Mouse (Mus musculus): Measurements from ENCODE around the gene Apol11a. TPM values are rescaled to one million over a fixed set of nuclear protein-coding genes. Genes with fewer than 3 reads are reported as not detected.
"Not testable (repeated sequence)": the region's sequence is repeated elsewhere in the genome, so short reads cannot be mapped to it uniquely, and the experiment has no call there.

Apol11a gene
- not detected in 2 replicates for polyA plus RNA-seq (2012; rRNA removed)

GRCm38 (mm10) chr15:77507966-77508365 is at the start of gene Apol11a:
Apol11a (plus strand) TSS chr15:77508271.
- not testable (repeated sequence) for H3K36me3 ChIP-seq (ENCODE audit: control insufficient read depth, insufficient read depth, low read length); H3K27me3 ChIP-seq (replicated peaks; ENCODE audit: control insufficient read depth, insufficient read depth, low read length); H3K27ac ChIP-seq (ENCODE audit: insufficient read depth, low read depth, low read length); H3K4me1 ChIP-seq (ENCODE audit: control insufficient read depth, insufficient read depth, low read length); DNase-seq; H3K4me3 ChIP-seq (ENCODE audit: insufficient read depth, low read depth, low read length)

DNA sequence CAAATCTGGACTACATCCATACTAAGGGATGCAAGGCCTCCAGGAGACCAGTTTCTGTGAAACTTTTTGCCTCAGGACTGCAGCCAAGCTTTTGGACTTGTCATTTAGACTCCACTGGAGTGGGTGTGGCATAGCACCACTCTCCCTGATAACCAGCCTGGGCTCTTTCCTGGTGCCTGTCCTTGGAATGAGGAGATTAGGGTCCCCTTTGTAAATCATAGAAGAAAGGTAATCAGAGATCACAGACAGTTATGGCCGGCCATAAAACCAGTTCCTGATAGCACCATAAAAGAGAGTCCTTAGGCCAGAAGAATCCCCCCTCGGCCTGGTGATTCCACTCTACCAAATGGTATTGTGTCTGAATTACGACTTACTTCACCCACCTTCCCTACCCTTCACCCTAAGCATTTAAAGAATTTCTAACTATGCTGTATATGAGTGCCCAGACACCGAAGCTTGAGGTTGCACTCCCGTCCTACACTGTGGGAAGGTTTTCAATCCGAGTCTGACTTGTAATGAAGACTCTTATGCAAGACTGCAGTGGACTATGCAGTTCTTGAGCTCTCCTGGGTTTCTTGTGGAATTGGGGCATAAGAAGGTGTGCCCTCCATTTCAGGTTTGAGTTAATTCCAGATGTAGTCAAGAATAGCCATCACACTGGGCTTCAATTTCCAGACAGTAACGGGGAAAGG is 33.2 kb upstream of the Apol11a start:
- H3K27ac ChIP-seq (ENCODE audit: insufficient read depth, low read depth, low read length); H3K4me1 ChIP-seq (ENCODE audit: control insufficient read depth, insufficient read depth, low read length); H3K27me3 ChIP-seq (replicated peaks; ENCODE audit: control insufficient read depth, insufficient read depth, low read length); DNase-seq; H3K4me3 ChIP-seq (ENCODE audit: insufficient read depth, low read depth, low read length); H3K36me3 ChIP-seq (ENCODE audit: control insufficient read depth, insufficient read depth, low read length): not testable (repeated sequence)
- 42% methylated on average over 7 of the region's 7 CpGs for WGBS

DNA sequence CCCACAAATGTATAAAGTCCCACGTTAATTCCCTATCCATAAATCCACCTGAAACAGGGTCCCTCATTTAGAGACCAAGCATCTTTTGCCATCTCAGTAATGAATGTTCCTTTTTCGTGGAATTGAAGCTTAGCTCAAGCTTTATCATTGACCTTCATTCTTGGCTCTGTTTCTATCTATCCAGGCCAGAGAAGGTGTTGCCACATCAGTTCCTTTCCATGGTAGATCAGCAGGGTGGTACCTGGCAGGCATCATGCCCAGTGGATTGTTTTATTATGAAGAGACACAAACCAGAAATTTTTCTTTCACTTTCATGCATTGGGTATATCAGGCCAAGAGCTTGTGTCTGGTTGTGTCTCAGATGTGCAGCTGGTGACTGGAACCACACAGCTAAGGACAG is 31.4 kb upstream of the Apol11a start, which contains the start of gene Apol10a:
Gene Apol10a, plus strand, starts transcription at position 355 of the 400 bp plus-strand sequence.
- H3K4me3 ChIP-seq (ENCODE audit: insufficient read depth, low read depth, low read length); H3K27me3 ChIP-seq (replicated peaks; ENCODE audit: control insufficient read depth, insufficient read depth, low read length); H3K4me1 ChIP-seq (ENCODE audit: control insufficient read depth, insufficient read depth, low read length); H3K36me3 ChIP-seq (ENCODE audit: control insufficient read depth, insufficient read depth, low read length); H3K27ac ChIP-seq (ENCODE audit: insufficient read depth, low read depth, low read length); DNase-seq: not testable (repeated sequence)
- WGBS, result 80% methylated on average over 2 of the region's 2 CpGs

- peak; percentile 13 for DNase-seq
- Histone ChIP-seq H3K27me3 (replicated peaks; ENCODE audit: control insufficient read depth, insufficient read depth, low read length) (no peaks in the 10 kb centered on the region), H3K4me1 (ENCODE audit: control insufficient read depth, insufficient read depth, low read length) (no peaks in the 10 kb centered on the region), H3K4me3 (ENCODE audit: insufficient read depth, low read depth, low read length) (no peak overlapping the region), H3K36me3 (ENCODE audit: control insufficient read depth, insufficient read depth, low read length) (no peaks in the 10 kb centered on the region), H3K27ac (ENCODE audit: insufficient read depth, low read depth, low read length) (no peak overlapping the region)
- TF ChIP-seq CTCF (conservative IDR thresholded peaks at IDR 0.05; ENCODE audit: insufficient read depth, insufficient read length, low read depth, low read length) (no peak), POLR2A (IDR thresholded peaks at IDR 0.05; ENCODE audit: low read depth, low read length) (no peak)
- WGBS, result 61% methylated on average over 4 of the region's 4 CpGs
Measured at GRCm38 (mm10) chr15:77482140-77482794, 25.8 kb upstream of the Apol11a start.

DNA sequence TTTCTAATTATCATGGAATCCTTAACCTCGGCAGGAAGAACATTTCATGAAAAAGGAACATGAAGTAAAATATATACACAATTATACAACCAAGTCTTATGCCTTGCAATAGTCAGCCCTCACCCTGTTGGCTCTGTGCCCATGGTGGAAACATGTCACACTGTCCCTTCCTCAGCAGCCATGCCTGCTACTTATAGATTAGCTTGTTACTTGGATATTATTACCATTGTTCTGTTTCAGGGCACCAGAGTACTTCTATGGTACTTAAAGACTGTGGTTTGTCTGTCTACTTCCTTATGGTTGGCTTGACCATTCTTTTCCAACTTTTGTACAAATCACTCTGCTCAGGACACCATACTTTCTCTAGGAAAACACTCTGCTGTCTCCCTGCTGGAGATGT is 14.9 kb upstream of the Apol11a start:
- not testable (repeated sequence) for H3K4me1 ChIP-seq (ENCODE audit: control insufficient read depth, insufficient read depth, low read length); H3K4me3 ChIP-seq (ENCODE audit: insufficient read depth, low read depth, low read length); H3K36me3 ChIP-seq (ENCODE audit: control insufficient read depth, insufficient read depth, low read length); DNase-seq; H3K27me3 ChIP-seq (replicated peaks; ENCODE audit: control insufficient read depth, insufficient read depth, low read length); H3K27ac ChIP-seq (ENCODE audit: insufficient read depth, low read depth, low read length)
- no CpG with 5 or more reads among the region's 1 CpGs for WGBS

DNA sequence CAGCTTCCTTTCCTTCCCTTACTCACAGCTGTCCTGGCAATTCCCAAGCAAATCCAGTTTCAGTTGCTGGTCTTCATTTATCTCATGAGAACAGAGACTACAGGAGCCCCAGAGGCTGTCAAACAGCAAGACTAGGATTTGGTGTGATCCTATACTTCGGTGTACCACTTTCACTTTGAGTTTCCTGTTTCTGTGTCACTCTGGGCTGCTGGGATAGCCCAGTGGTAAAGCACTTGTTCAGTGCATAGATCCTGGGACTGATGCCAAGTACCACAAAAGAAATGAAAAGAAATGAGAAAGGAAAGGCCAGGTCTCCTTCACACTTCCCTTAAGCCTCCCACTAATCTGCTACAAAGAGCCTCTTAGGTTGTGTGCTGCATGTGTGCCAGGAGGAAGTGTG is 13.4 kb upstream of the Apol11a start:
- H3K27ac ChIP-seq (ENCODE audit: insufficient read depth, low read depth, low read length); DNase-seq; H3K4me1 ChIP-seq (ENCODE audit: control insufficient read depth, insufficient read depth, low read length); H3K4me3 ChIP-seq (ENCODE audit: insufficient read depth, low read depth, low read length); H3K36me3 ChIP-seq (ENCODE audit: control insufficient read depth, insufficient read depth, low read length); H3K27me3 ChIP-seq (replicated peaks; ENCODE audit: control insufficient read depth, insufficient read depth, low read length): not testable (repeated sequence)
- WGBS, result 58% methylated on average over 1 of the region's 1 CpGs

DNA sequence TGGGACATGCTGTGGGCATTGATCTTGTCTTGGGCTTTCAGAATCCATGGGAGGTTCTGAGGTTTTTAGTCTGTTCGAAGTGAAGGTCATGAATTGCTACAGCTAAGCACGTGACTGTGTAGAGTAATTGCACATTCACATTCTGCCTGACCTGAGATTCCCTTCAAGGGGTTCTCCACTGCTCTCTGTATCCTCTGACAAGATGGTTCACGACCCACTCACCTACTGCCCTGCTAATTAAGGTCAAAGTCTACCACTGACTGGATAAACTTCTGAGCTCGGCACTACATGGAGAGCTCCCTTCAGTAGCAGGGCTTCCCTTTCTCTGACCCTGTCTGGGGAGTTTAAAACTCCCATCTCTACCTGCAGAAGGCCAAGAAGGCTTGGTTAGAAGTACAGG is 12.5 kb downstream of the Apol11a start:
- DNase-seq, result peak; percentile 51
- not testable (repeated sequence) for H3K36me3 ChIP-seq (ENCODE audit: control insufficient read depth, insufficient read depth, low read length); H3K4me1 ChIP-seq (ENCODE audit: control insufficient read depth, insufficient read depth, low read length); H3K27ac ChIP-seq (ENCODE audit: insufficient read depth, low read depth, low read length); H3K27me3 ChIP-seq (replicated peaks; ENCODE audit: control insufficient read depth, insufficient read depth, low read length); H3K4me3 ChIP-seq (ENCODE audit: insufficient read depth, low read depth, low read length)
- WGBS, result 41% methylated on average over 4 of the region's 4 CpGs

- H3K27ac ChIP-seq (ENCODE audit: insufficient read depth, low read depth, low read length); H3K4me1 ChIP-seq (ENCODE audit: control insufficient read depth, insufficient read depth, low read length); H3K27me3 ChIP-seq (replicated peaks; ENCODE audit: control insufficient read depth, insufficient read depth, low read length); H3K4me3 ChIP-seq (ENCODE audit: insufficient read depth, low read depth, low read length); H3K36me3 ChIP-seq (ENCODE audit: control insufficient read depth, insufficient read depth, low read length): not testable (repeated sequence)
- WGBS, result 15% methylated on average over 6 of the region's 6 CpGs
- peak; percentile 66 for TF ChIP-seq CTCF (conservative IDR thresholded peaks at IDR 0.05; ENCODE audit: insufficient read depth, insufficient read length, low read depth, low read length)
- DNase-seq, result peak; percentile 83
Measured at GRCm38 (mm10) chr15:77523186-77523843, 15.2 kb downstream of the Apol11a start.

Data from kidney, adult 2 months (tissue).